Comparison of ENCODE assay signal across 9 mouse cellular contexts in genomic region chr4:137844656-137845055, GRCm38 (mm10). TPM values are rescaled to one million over a fixed set of nuclear protein-coding genes. Genes with fewer than 3 reads are reported as not detected.
A peak's percentile ranks its signal among the peaks of the same experiment; 100 is the strongest.
DNase-seq lines count a peak whose midpoint lies in the region; ATAC-seq and TF ChIP-seq lines count a peak whose summit lies in the region.
"Had no signal": no experiment of that assay in that cellular context is flagged by ENCODE, and none has a peak within 500 bp of the region (broad histone marks: within the 10 kb centered on the region; RNA-seq: fewer than 3 reads in every experiment).

No protein-coding gene starts in this region.

- no peak overlapping the region for H3K27ac ChIP-seq in bone marrow macrophage, adult 2 months (ENCODE audit: insufficient read depth, low read depth, low read length)
- no peak overlapping the region for H3K27ac ChIP-seq in forebrain, embryonic 16.5 days (ENCODE audit: low read length)
- no peak overlapping the region for H3K27ac ChIP-seq in intestine, postnatal 0 days (ENCODE audit: low read depth, low read length)
- H3K27ac ChIP-seq: neural tube, embryonic 12.5 days had no signal

- ATAC-seq in forebrain, embryonic 16.5 days, result peak; percentile 50; the same call in 1 of the 2 replicates
- ATAC-seq in intestine, postnatal 0 days, result no peak

- no peaks in the 10 kb centered on the region for H3K4me1 ChIP-seq in bone marrow macrophage, adult 2 months (ENCODE audit: control insufficient read depth, insufficient read depth, low read length)
- no peaks in the 10 kb centered on the region for H3K4me1 ChIP-seq in forebrain, embryonic 16.5 days (replicated peaks; ENCODE audit: control insufficient read depth, insufficient read depth, low read length)
- H3K4me1 ChIP-seq in intestine, postnatal 0 days (replicated peaks; ENCODE audit: control insufficient read depth, insufficient read depth, low read length), result no peaks in the 10 kb centered on the region
- no peaks in the 10 kb centered on the region for H3K4me1 ChIP-seq in lung, adult 2 months (ENCODE audit: control insufficient read depth, insufficient read depth, low read length)
- H3K4me1 ChIP-seq: neural tube, embryonic 12.5 days had no signal

- peak; percentile 64 for DNase-seq in right cerebral cortex, adult 18-20 months
- no peak for DNase-seq in right cerebral cortex, postnatal 36 days (ENCODE audit: low spot score in 2 of 2)
- peak; percentile 77 for DNase-seq in lung, adult 2 months
- DNase-seq in retina, embryonic 14.5 days (ENCODE audit: low spot score), result peak; percentile 82
- DNase-seq in urinary bladder, postnatal 4 days (ENCODE audit: low spot score in 2 of 2), result peak; percentile 60 to 84

- H3K36me3 ChIP-seq in forebrain, embryonic 16.5 days (ENCODE audit: control insufficient read depth, insufficient read depth), result no peaks in the 10 kb centered on the region
- no peaks in the 10 kb centered on the region for H3K36me3 ChIP-seq in intestine, postnatal 0 days (ENCODE audit: control insufficient read depth, insufficient read depth)
- H3K36me3 ChIP-seq: neural tube, embryonic 12.5 days had no signal

- peak; percentile 95 for TF ChIP-seq CTCF in bone marrow macrophage, adult 2 months (IDR thresholded peaks at IDR 0.05; ENCODE audit: low read depth, low read length)
- peak; percentile 99 for TF ChIP-seq CTCF in intestine, postnatal 0 days (IDR thresholded peaks at IDR 0.05; ENCODE audit: low read depth)
- peak; percentile 93 for TF ChIP-seq CTCF in lung, adult 2 months (IDR thresholded peaks at IDR 0.05; ENCODE audit: insufficient read depth, low read length)

- 0 out of 2 replicates have a peak, but pooled peaks cover 2% of the 10 kb centered on the region for H3K27me3 ChIP-seq in forebrain, embryonic 16.5 days (replicated peaks; ENCODE audit: control insufficient read depth, insufficient read depth, low read length)
- no peaks in the 10 kb centered on the region for H3K27me3 ChIP-seq in intestine, postnatal 0 days (replicated peaks; ENCODE audit: control insufficient read depth, insufficient read depth, low read length)

- no peak overlapping the region for H3K9ac ChIP-seq in forebrain, embryonic 16.5 days (replicated peaks; ENCODE audit: low read depth, low read length)
- H3K9ac ChIP-seq in intestine, postnatal 0 days (ENCODE audit: low read depth, low read length), result no peak overlapping the region
- H3K9ac ChIP-seq: neural tube, embryonic 12.5 days had no signal

- TF ChIP-seq POLR2A in bone marrow macrophage, adult 2 months (IDR thresholded peaks at IDR 0.05; ENCODE audit: borderline replicate concordance, low read depth, low read length), result no peak
- no peak for TF ChIP-seq POLR2A in lung, adult 2 months (IDR thresholded peaks at IDR 0.05; ENCODE audit: borderline replicate concordance, extremely low read depth, low read depth, low read length)

- WGBS in forebrain, embryonic 16.5 days, result 23% methylated on average over 11 of the region's 11 CpGs
- WGBS in intestine, postnatal 0 days, result 17% methylated on average over 11 of the region's 11 CpGs
- WGBS in lung, adult 2 months, result 21% methylated on average over 11 of the region's 11 CpGs

- H3K9me3 ChIP-seq in forebrain, embryonic 16.5 days (ENCODE audit: control insufficient read depth, low read length), result no peaks in the 10 kb centered on the region
- 0 out of 2 replicates have a peak, but pooled peaks cover 2% of the 10 kb centered on the region for H3K9me3 ChIP-seq in intestine, postnatal 0 days (ENCODE audit: control insufficient read depth)
- H3K9me3 ChIP-seq: neural tube, embryonic 12.5 days had no signal

- H3K4me2 ChIP-seq in forebrain, embryonic 16.5 days (ENCODE audit: low read length), result no peak overlapping the region
- no peak overlapping the region for H3K4me2 ChIP-seq in intestine, postnatal 0 days (replicated peaks; ENCODE audit: low read depth)
- H3K4me2 ChIP-seq: neural tube, embryonic 12.5 days had no signal

- H3K4me3 ChIP-seq in bone marrow macrophage, adult 2 months (ENCODE audit: insufficient read depth, low read length), result no peak overlapping the region
- H3K4me3 ChIP-seq in forebrain, embryonic 16.5 days (replicated peaks; ENCODE audit: low read length), result no peak overlapping the region
- H3K4me3 ChIP-seq in intestine, postnatal 0 days (ENCODE audit: low read depth, low read length), result no peak overlapping the region
- no peak overlapping the region for H3K4me3 ChIP-seq in lung, adult 2 months (replicated peaks; ENCODE audit: extremely low read depth, low read depth, low read length)
- H3K4me3 ChIP-seq: neural tube, embryonic 12.5 days had no signal

RNA-seq across cellular contexts. Expression of gene Ece1, which starts 17.4 kb away (rescaled TPM):
- 14.1 and 18.3 TPM in 2 replicates for polyA plus RNA-seq in bone marrow macrophage, adult 2 months (2012; ENCODE audit: insufficient read depth, insufficient read length, missing spikeins)
- polyA plus RNA-seq in forebrain, embryonic 16.5 days (2015; fragmentation: Nextera tagmentation; extraction: Ambion mirVana), result 12.4 and 16.3 TPM in 2 replicates
- polyA plus RNA-seq in intestine, postnatal 0 days (2015; fragmentation: Nextera tagmentation; extraction: Ambion mirVana), result 44.9 and 49.1 TPM in 2 replicates
- 111 and 113 TPM in 2 replicates for polyA plus RNA-seq in lung, adult 2 months (2012; rRNA removed)

RNA-seq across cellular contexts. Expression of gene Alpl, which starts 48.5 kb away (rescaled TPM):
- 0.21 TPM in 1 of 2 replicates, not detected in the other for polyA plus RNA-seq in bone marrow macrophage, adult 2 months (2012; ENCODE audit: insufficient read depth, insufficient read length, missing spikeins)
- 7.6 and 10.5 TPM in 2 replicates for polyA plus RNA-seq in forebrain, embryonic 16.5 days (2015; fragmentation: Nextera tagmentation; extraction: Ambion mirVana)
- 0.72 and 0.73 TPM in 2 replicates for polyA plus RNA-seq in intestine, postnatal 0 days (2015; fragmentation: Nextera tagmentation; extraction: Ambion mirVana)
- 5.4 and 5.5 TPM in 2 replicates for polyA plus RNA-seq in lung, adult 2 months (2012; rRNA removed)

Comparison
In these comparisons a context has a peak if more than half of its experiments do, and no peak if none do; other contexts are left out.
1. DNase-seq: peak in right cerebral cortex, adult 18-20 months (single experiment), lung, adult 2 months (single experiment), retina, embryonic 14.5 days (single experiment) and urinary bladder, postnatal 4 days (2 of 2); none in right cerebral cortex, postnatal 36 days (0 of 2).
2. Peak in every context shown above with its lines, with median percentiles within 50 percentile points of each other: CTCF ChIP-seq.